Mouse (Mus musculus): ENCODE results near the gene Fanci. TPM values are rescaled to one million over a fixed set of nuclear protein-coding genes. Genes with fewer than 3 reads are reported as not detected.

Gene Fanci
- polyA plus RNA-seq, 1 experiment from 2014 or later: 3.0 TPM

GRCm38 (mm10) chr7:79498965-79499595, 107.4 kb downstream of the Fanci start:
- DNase-seq (peak; percentile 61), ATAC-seq (no peak)
- peaks cover 100% of the 10 kb centered on the region for H3K27me3 ChIP-seq (ENCODE audit: insufficient read depth, low read length)

More at GRCm38 (mm10) chr7:79498965-79499595, 107.4 kb downstream of the Fanci start:
- no peaks in the 10 kb centered on the region for H3K9me3 ChIP-seq (ENCODE audit: low read length)
- H3K4me3 ChIP-seq (ENCODE audit: low read depth, low read length): no peak overlapping the region; the same call in 1 of the 2 replicates
- TF ChIP-seq CTCF (IDR thresholded peaks at IDR 0.05; ENCODE audit: low read depth): no peak
- TF ChIP-seq EP300 (IDR thresholded peaks at IDR 0.05; ENCODE audit: low read depth): no peak
- WGBS (ENCODE audit: insufficient replicate concordance): 2% methylated on average over 35 of the region's 35 CpGs
- H3K9ac ChIP-seq (replicated peaks): no peak overlapping the region
- H3K36me3 ChIP-seq (replicated peaks; ENCODE audit: insufficient read depth, low read length): no peaks in the 10 kb centered on the region
- no peak overlapping the region for H3K4me2 ChIP-seq (ENCODE audit: low read depth, low read length)
- no peak overlapping the region for H3K27ac ChIP-seq (ENCODE audit: low read depth)
- H3K4me1 ChIP-seq (ENCODE audit: insufficient read depth): no peaks in the 10 kb centered on the region

Other genes with a start within 250 kb of the Fanci start
- 55.5 and 61.1 TPM in 2 replicates for gene Mfge8, start 242.9 kb upstream of the Fanci start, polyA plus RNA-seq (2015; fragmentation: Nextera tagmentation; extraction: Ambion mirVana)
- 38.2 and 49.3 TPM in 2 replicates for gene Abhd2, start 118.7 kb upstream of the Fanci start, polyA plus RNA-seq (2015; fragmentation: Nextera tagmentation; extraction: Ambion mirVana)
- 0.11 TPM in 1 of 2 replicates, not detected in the other for gene Rlbp1, start 4.9 kb upstream of the Fanci start, polyA plus RNA-seq (2015; fragmentation: Nextera tagmentation; extraction: Ambion mirVana)
- gene Polg, start 74.4 kb downstream of the Fanci start, polyA plus RNA-seq (2015; fragmentation: Nextera tagmentation; extraction: Ambion mirVana): 19.1 and 24.7 TPM in 2 replicates
- 0.20 TPM in 1 of 2 replicates, not detected in the other for gene Rhcg, start 225.7 kb downstream of the Fanci start, polyA plus RNA-seq (2015; fragmentation: Nextera tagmentation; extraction: Ambion mirVana)